Mouse (Mus musculus) midbrain, embryonic 11.5 days (tissue): Measurements from ENCODE around the gene Ror2. TPM values are rescaled to one million over a fixed set of nuclear protein-coding genes. Genes with fewer than 3 reads are reported as not detected.

Source experiments
- ATAC-seq: fragments of 200-750 bp; cut with Nextera tagmentation; 2 replicates; pipeline ENCODE4 v1.8.0; 2017; ENCODE audit warnings: moderate TSS enrichment, moderate library complexity; ENCODE audit not compliant: low FRiP score
- DNase-seq: peaks from one replicate; pipeline ENCODE4 v3.0.0; 2015; ENCODE audit warnings: low spot score; ENCODE audit errors: missing footprints
- H3K27ac ChIP-seq: fragments of 300-500 bp; sonication (generic); 2 replicates; pipeline ENCODE4 v1.5.1; 2014; ENCODE audit warnings: low read depth, low read length
- H3K27me3 ChIP-seq: fragments of 300-500 bp; sonication (generic); 2 replicates; pipeline ENCODE4 v1.6.1; 2014; ENCODE audit warnings: mild to moderate bottlenecking, low read length, moderate library complexity, mixed read lengths; ENCODE audit not compliant: control insufficient read depth, insufficient read depth
- H3K36me3 ChIP-seq: fragments of 300-500 bp; sonication (generic); 2 replicates; pipeline ENCODE4 v1.6.1; 2014; ENCODE audit warnings: mild to moderate bottlenecking, low read length, moderate library complexity, mixed read lengths; ENCODE audit not compliant: control insufficient read depth, insufficient read depth
- H3K4me1 ChIP-seq: fragments of 300-500 bp; sonication (generic); 2 replicates; pipeline ENCODE4 v1.6.1; 2014; ENCODE audit warnings: low read length; ENCODE audit not compliant: control insufficient read depth, insufficient read depth
- H3K4me2 ChIP-seq: fragments of 300-500 bp; sonication (generic); 2 replicates; pipeline ENCODE4 v1.6.1; 2014; ENCODE audit warnings: mild to moderate bottlenecking, moderate library complexity
- H3K4me3 ChIP-seq: fragments of 300-500 bp; sonication (generic); 2 replicates; pipeline ENCODE4 v1.5.1; 2014; ENCODE audit warnings: low read depth, low read length
- H3K9ac ChIP-seq: fragments of 300-500 bp; sonication (generic); 2 replicates; pipeline ENCODE4 v1.6.1; 2014; ENCODE audit warnings: low read length
- H3K9me3 ChIP-seq: fragments of 300-500 bp; sonication (generic); 2 replicates; pipeline ENCODE4 v1.6.1; 2016; ENCODE audit warnings: low read length; ENCODE audit not compliant: control insufficient read depth
- WGBS: fragments of 180-500 bp; shearing (Covaris S2); extraction: QIAGEN DNeasy Blood & Tissue Kit; methylation state at CpG from one replicate; pipeline ENCODE4 v1.1.7; 2014; 5-methylcytosine and 5-hydroxymethylcytosine counted together
- polyA plus RNA-seq: library from polyadenylated mRNA; unstranded; fragments of >200 nt; fragmentation: Nextera tagmentation; extraction: Ambion mirVana; gene quantifications from 2 replicates; pipeline ENCODE4 v1.2.1, GENCODE M21; 2014

Ror2 gene
- polyA plus RNA-seq, 1 experiment from 2014 or later: 4.8 TPM

DNA sequence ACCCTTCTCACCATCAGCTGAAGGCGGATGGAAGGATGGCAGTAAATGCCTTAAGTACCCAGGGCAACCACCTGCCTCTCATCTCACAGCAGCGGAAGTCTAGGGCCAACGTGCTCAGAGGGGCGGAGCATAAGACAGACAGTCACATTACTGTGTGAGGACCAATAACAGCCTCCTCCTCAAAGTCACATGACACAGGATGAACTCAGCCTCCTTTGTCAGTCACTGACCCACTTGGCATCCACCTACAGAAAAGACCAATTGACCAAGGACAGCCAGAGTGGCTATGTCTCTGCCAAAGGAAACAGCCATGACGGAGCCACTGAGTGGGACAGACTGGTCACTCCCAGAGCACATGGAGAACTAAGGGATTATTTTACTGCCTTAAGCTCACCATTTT is 160.3 kb downstream of the Ror2 start:
- no peak for DNase-seq
- Histone ChIP-seq H3K4me3 (no peak overlapping the region), H3K9me3 (no peaks in the 10 kb centered on the region), H3K36me3 (no peaks in the 10 kb centered on the region), H3K4me2 (no peak overlapping the region), H3K27me3 (no peaks in the 10 kb centered on the region), H3K27ac (no peak overlapping the region), H3K9ac (no peak overlapping the region), H3K4me1 (no peaks in the 10 kb centered on the region)
- no peak for ATAC-seq
- WGBS: 82% methylated on average over 5 of the region's 5 CpGs

DNA sequence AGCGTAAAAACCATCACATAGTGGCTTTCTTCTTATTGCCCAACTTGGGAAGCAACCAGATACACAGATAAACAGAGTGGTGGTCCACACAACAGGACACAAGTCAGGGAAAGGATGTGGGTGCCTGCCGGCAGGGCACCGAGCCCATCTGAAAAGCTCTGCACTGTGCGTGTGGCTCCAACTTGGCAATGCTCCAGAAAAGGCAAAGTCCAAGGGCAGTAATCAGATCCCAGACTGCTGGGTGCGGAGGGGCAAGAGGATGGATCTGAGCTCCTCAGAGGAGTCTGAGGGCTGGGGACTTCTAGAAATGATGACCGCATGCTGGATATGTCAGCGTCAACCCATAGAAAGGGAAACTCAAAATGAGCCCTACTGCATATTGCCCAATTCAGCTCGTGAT is 163.8 kb downstream of the Ror2 start:
- no peaks in the 10 kb centered on the region for H3K9me3 ChIP-seq
- no peak overlapping the region for H3K4me2 ChIP-seq
- WGBS: 92% methylated on average over 8 of the region's 8 CpGs
- H3K9ac ChIP-seq: no peak overlapping the region
- no peaks in the 10 kb centered on the region for H3K36me3 ChIP-seq
- no peak for DNase-seq
- H3K4me1 ChIP-seq: no peaks in the 10 kb centered on the region
- no peaks in the 10 kb centered on the region for H3K27me3 ChIP-seq
- H3K27ac ChIP-seq: no peak overlapping the region
- H3K4me3 ChIP-seq: no peak overlapping the region
- ATAC-seq: no peak

DNA sequence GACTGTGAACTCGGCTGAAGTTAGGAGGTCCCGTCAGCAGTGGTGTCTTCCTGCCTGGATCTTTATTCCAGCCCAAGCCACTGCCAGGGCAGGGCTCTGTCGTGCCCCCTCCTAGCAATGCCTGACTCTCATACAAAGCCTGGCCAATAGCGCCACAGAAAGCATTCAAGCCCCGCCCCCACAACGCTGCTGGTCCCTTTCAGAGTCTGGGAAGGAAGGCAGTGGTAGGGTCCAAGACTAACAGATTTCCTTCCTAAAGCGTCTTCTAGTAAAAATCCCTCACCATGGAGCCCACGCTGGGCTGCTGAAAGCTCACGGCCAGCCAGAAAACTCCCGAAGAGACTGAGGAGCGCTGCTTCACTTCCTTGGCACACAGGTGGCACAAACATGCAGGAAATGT is 165.0 kb downstream of the Ror2 start:
- peak; percentile 59; the same call in 1 of the 2 replicates for ATAC-seq
- H3K9ac ChIP-seq: no peak overlapping the region
- peak; percentile 83 for DNase-seq
- H3K27me3 ChIP-seq: no peaks in the 10 kb centered on the region
- no peak overlapping the region for H3K4me3 ChIP-seq
- H3K27ac ChIP-seq: no peak overlapping the region
- H3K4me2 ChIP-seq: no peak overlapping the region
- no peaks in the 10 kb centered on the region for H3K9me3 ChIP-seq
- 20% methylated on average over 11 of the region's 11 CpGs for WGBS
- H3K36me3 ChIP-seq: no peaks in the 10 kb centered on the region
- H3K4me1 ChIP-seq: no peaks in the 10 kb centered on the region

DNA sequence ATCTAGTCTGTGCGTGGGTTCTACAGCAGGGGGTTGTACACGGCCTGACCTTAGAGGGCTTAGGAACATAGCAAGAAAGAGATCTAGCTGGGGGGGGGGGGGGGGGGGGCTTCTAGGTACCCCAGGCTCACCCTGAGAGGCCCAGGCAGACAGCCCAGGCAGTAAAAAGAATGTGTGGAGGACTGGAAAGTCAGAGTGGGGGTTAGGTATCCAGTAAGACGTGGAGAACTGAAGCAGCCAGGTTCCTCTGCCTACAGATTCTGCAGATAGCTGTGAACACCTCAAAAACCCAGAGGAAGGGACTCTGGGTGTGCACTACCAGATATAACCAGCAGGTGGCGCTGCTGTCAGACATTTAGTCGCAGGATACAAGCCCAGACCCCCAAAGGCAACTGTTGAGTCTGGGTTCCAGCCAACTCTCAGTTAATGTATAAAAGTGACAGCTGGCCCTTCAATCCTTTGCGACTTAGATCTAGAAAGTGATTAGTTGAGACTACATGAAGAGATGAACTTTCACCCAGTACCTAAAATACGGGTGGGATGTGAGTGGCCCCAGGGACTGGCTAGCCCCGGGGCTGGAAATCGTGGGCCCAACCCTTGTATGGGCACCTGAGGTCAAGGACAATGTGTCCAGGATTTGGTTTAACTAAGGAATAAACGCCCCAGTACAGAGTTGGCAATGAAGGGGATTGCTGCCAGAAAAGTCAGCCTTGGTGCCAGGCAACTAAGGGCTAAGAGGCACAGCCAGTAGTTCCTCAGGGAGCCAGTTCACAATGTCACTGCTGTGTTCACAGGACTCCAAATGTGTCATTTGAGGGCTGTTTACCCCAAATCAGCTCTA is 166.1 kb downstream of the Ror2 start:
- no peaks in the 10 kb centered on the region for H3K27me3 ChIP-seq
- no peaks in the 10 kb centered on the region for H3K4me1 ChIP-seq
- H3K9ac ChIP-seq: no peak overlapping the region
- no peaks in the 10 kb centered on the region for H3K36me3 ChIP-seq
- no peaks in the 10 kb centered on the region for H3K9me3 ChIP-seq
- ATAC-seq: peak; percentile 57; the same call in 1 of the 2 replicates
- H3K4me3 ChIP-seq: no peak overlapping the region
- no peak overlapping the region for H3K4me2 ChIP-seq
- H3K27ac ChIP-seq: no peak overlapping the region
- DNase-seq: peak; percentile 100
- WGBS: 31% methylated on average over 10 of the region's 10 CpGs

DNA sequence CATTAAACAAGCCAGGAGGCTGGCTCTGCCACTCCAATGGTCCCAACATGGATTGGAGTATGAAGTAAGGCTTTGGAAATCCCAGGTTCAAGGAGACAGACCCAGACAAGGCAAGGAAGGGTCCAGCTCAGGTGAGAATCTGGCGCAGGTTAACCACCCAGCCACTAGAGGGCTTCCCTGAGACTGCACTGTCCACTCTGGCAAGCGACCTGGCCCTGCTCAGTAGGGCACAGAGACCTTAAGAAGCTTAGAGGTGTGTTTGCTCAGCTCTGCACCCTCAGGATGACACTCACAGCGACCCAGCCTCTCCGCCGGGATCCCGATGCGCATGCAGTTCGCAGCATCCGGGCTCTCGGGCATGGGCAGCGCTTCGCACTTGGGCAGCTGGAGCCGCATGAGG is 167.5 kb downstream of the Ror2 start:
- no peaks in the 10 kb centered on the region for H3K4me1 ChIP-seq
- no peak for ATAC-seq
- no peak overlapping the region for H3K4me2 ChIP-seq

DNA sequence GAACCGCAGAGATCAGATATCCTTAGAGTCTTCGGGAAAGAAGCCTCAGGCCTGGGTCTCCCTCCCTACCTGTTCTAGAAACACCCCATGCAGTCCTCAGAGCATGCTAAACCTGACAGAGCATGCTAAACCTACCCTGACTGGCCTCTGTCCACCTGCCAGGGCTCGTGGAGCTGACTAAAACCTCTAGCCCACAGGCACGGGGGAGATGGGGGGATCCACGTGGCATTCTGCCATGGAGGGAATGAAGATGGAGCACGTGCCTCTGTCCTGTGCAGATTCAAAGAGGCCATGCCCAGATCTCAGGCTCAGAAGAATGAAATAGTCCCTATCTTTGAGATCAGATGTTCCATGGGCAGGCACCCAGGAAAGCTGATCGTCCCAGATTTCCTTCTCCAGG is 168.0 kb downstream of the Ror2 start:
- no peaks in the 10 kb centered on the region for H3K9me3 ChIP-seq
- H3K36me3 ChIP-seq: no peaks in the 10 kb centered on the region
- no peak overlapping the region for H3K4me2 ChIP-seq
- WGBS: 91% methylated on average over 7 of the region's 7 CpGs
- ATAC-seq: no peak
- H3K4me3 ChIP-seq: no peak overlapping the region
- no peaks in the 10 kb centered on the region for H3K4me1 ChIP-seq
- no peaks in the 10 kb centered on the region for H3K27me3 ChIP-seq
- no peak overlapping the region for H3K9ac ChIP-seq
- H3K27ac ChIP-seq: no peak overlapping the region
- DNase-seq: no peak

More for the DNA sequence above, 167.5 kb downstream of the Ror2 start:
- Histone ChIP-seq H3K4me3 (no peak overlapping the region), H3K27ac (no peak overlapping the region), H3K9me3 (no peaks in the 10 kb centered on the region), H3K36me3 (no peaks in the 10 kb centered on the region), H3K9ac (no peak overlapping the region), H3K27me3 (no peaks in the 10 kb centered on the region)
- DNase-seq: peak; percentile 51
- 81% methylated on average over 13 of the region's 13 CpGs for WGBS

DNA sequence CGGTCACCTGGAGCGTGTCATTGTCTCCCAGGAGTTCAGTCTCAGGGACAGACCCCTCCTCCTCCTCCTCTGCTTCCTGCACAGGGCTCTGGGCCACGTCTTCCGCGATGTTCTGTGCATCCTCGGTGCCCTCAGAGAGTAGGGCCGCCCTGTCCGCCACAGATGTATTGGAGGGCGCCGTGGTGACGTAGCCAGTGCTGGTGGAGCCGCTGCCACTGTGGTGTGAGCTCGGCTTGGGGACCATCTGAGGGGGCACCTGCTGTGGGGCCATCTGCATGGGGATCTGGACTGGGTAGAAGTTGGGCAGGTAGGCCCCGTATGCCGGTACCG is 175.7 kb downstream of the Ror2 start:
- no peaks in the 10 kb centered on the region for H3K4me1 ChIP-seq
- no peak overlapping the region for H3K27ac ChIP-seq
- no peaks in the 10 kb centered on the region for H3K27me3 ChIP-seq
- no peak for DNase-seq
- 89% methylated on average over 16 of the region's 16 CpGs for WGBS
- no peak overlapping the region for H3K4me3 ChIP-seq
- no peaks in the 10 kb centered on the region; the same call in 1 of the 2 replicates for H3K36me3 ChIP-seq
- H3K9ac ChIP-seq: no peak overlapping the region
- no peak overlapping the region for H3K4me2 ChIP-seq
- no peaks in the 10 kb centered on the region for H3K9me3 ChIP-seq
- ATAC-seq: peak; percentile 28

DNA sequence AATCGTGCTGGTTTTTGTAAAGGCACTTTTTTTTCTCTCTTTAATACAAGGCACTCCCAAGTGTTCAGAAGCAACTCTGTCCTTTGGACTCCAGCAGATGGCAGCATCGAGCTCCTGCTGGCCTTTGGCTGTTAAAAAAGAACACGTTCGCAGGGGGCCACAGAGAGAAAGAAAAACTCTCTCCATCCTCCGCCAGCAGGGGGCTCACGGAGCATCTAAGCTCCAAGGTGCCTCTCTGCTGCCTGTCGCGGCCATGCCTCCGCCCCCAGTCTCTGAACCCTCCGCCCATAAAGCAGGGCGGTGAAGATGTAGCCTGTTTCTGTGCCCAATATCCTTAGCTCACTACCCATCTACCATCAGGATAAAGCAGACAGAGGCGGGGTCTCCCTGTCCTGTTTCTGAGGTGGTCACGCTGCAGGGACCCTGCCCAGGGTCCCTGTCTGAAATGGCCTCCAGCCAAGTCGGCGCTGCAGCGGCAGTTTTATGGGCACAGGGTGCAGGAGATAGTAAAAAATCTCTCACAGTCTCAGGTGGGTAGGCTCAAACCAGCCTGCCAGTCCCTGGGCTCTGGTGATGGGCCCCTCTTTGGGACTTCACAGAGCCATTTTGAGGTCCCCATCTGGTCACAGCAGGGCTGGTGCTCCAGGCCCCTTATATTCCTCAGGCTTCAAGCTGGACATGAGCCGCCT is 176.2 kb downstream of the Ror2 start:
- WGBS: 24% methylated on average over 17 of the region's 17 CpGs
- no peaks in the 10 kb centered on the region; the same call in 1 of the 2 replicates for H3K36me3 ChIP-seq
- no peaks in the 10 kb centered on the region for H3K4me1 ChIP-seq
- H3K9ac ChIP-seq: peak overlapping the region; percentile 37; the same call in 1 of the 2 replicates
- ATAC-seq (peak; percentile 90), DNase-seq (peak; percentile 99)
- H3K27me3 ChIP-seq: no peaks in the 10 kb centered on the region
- peak overlapping the region; percentile 31 for H3K4me2 ChIP-seq
- H3K9me3 ChIP-seq: no peaks in the 10 kb centered on the region
- no peak overlapping the region for H3K27ac ChIP-seq
- no peak overlapping the region; the same call in 1 of the 2 replicates for H3K4me3 ChIP-seq

DNA sequence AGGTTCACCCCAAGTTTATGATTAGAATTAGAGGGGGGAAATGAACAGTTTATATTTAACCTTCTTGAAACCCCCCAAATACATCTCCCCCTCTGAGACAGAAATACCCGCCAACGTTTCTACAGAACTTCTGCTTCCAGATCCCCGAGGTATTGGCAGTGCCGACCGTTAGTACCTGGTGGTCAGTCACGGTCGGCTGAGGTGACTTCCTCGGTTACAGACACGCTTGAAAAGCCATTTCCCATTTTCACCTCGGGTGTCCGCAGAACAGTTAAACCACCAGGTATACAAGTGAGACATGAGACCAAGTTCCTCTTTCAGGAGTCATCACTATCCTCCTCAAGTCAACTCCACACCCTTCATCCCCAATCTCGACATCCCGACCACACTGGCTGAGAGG is 179.2 kb downstream of the Ror2 start:
- no peak for ATAC-seq
- no peaks in the 10 kb centered on the region for H3K4me1 ChIP-seq
- H3K27me3 ChIP-seq: no peaks in the 10 kb centered on the region
- 90% methylated on average over 13 of the region's 13 CpGs for WGBS
- H3K36me3 ChIP-seq: no peaks in the 10 kb centered on the region; the same call in 1 of the 2 replicates
- DNase-seq: no peak
- H3K4me3 ChIP-seq: no peak overlapping the region
- no peak overlapping the region for H3K9ac ChIP-seq
- H3K9me3 ChIP-seq: no peaks in the 10 kb centered on the region
- H3K4me2 ChIP-seq: no peak overlapping the region
- no peak overlapping the region for H3K27ac ChIP-seq
